Mouse (Mus musculus) forebrain, postnatal 0 days (tissue): Measurements from ENCODE around the gene Vmn1r19. TPM values are rescaled to one million over a fixed set of nuclear protein-coding genes. Genes with fewer than 3 reads are reported as not detected.
"Not testable (repeated sequence)": the region's sequence is repeated elsewhere in the genome, so short reads cannot be mapped to it uniquely, and the experiment has no call there.

Source experiments
- ATAC-seq: fragments of 200-750 bp; cut with Nextera tagmentation; 2 replicates; pipeline ENCODE4 v1.8.0; 2017; ENCODE audit warnings: mild to moderate bottlenecking, moderate library complexity
- DNase-seq: peaks from one replicate; pipeline ENCODE4 v3.0.0-alpha.2; 2015
- H3K27ac ChIP-seq: fragments of 300-500 bp; sonication (generic); 2 replicates; pipeline ENCODE4 v1.5.1; 2014; ENCODE audit warnings: low read depth, mild to moderate bottlenecking, antibody characterized with exemption, low read length, moderate library complexity, mixed read lengths
- H3K27me3 ChIP-seq: fragments of 300-500 bp; sonication (generic); 2 replicates; pipeline ENCODE4 v1.6.1; 2014; ENCODE audit warnings: mild to moderate bottlenecking, low read length, mixed read lengths; ENCODE audit not compliant: insufficient read depth
- H3K36me3 ChIP-seq: fragments of 300-500 bp; sonication (generic); 2 replicates; pipeline ENCODE4 v1.6.1; 2014; ENCODE audit warnings: mild to moderate bottlenecking, moderate library complexity; ENCODE audit not compliant: insufficient read depth
- H3K4me1 ChIP-seq: fragments of 300-500 bp; sonication (generic); 2 replicates; pipeline ENCODE4 v1.6.1; 2014; ENCODE audit warnings: antibody characterized with exemption; ENCODE audit not compliant: insufficient read depth
- H3K4me2 ChIP-seq: fragments of 300-500 bp; sonication (generic); 2 replicates; pipeline ENCODE4 v1.6.1; 2014; ENCODE audit warnings: low read depth, mild to moderate bottlenecking, moderate library complexity
- H3K4me3 ChIP-seq: fragments of 300-500 bp; sonication (generic); 2 replicates; pipeline ENCODE4 v1.5.1; 2014; ENCODE audit warnings: low read depth, low read length, mixed read lengths
- H3K9ac ChIP-seq: fragments of 300-500 bp; sonication (generic); 2 replicates; pipeline ENCODE4 v1.6.1; 2014; ENCODE audit warnings: mild to moderate bottlenecking
- H3K9me3 ChIP-seq: fragments of 300-500 bp; sonication (generic); 2 replicates; pipeline ENCODE4 v1.6.1; 2016; ENCODE audit warnings: low read length
- CTCF ChIP-seq: sonication (generic); IDR thresholded peaks from 2 replicates; pipeline ENCODE4 v1.5.1; 2016; ENCODE audit warnings: antibody characterized with exemption, control low read depth, low read depth
- WGBS: fragments of 180-500 bp; shearing (Covaris S2); extraction: QIAGEN DNeasy Blood & Tissue Kit; methylation state at CpG from one replicate; pipeline ENCODE4 v1.1.7; 2014; 5-methylcytosine and 5-hydroxymethylcytosine counted together
- polyA plus RNA-seq: library from polyadenylated mRNA; unstranded; fragments of >200 nt; fragmentation: Nextera tagmentation; extraction: Ambion mirVana; gene quantifications from 2 replicates; pipeline ENCODE4 v1.2.1, GENCODE M21; 2015
- total RNA-seq: library from RNA; depleted of rRNA; stranded (reverse); fragments of >200 nt; gene quantifications from 2 replicates; pipeline ENCODE4 v1.2.3, GENCODE M21; 2014; rRNA removed

The Vmn1r19 gene
- total RNA-seq (not detected in 2 replicates), polyA plus RNA-seq (not detected in 2 replicates)

DNA sequence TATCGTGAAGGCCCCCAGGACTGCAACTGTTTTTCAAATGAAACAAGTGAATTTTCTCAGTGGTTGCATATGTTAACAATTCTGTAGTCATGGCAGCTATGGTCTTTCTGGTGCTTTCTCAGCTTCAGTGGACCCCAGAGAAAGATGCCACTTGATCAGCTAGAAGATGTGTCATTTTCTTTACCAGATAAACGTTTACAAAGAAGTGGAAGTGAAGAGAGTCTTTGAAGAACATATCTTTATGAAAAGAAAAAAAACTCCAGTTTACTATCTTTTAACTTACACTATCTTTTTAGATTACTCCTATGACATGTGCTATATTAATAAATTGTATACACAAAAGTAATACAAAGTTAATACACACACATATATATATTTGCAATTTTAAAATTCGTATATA is at the start of gene Vmn1r19:
Gene Vmn1r19, plus strand, starts transcription at position 301 of the 400 bp plus-strand sequence.
- WGBS = 76% methylated on average over 3 of the region's 3 CpGs

DNA sequence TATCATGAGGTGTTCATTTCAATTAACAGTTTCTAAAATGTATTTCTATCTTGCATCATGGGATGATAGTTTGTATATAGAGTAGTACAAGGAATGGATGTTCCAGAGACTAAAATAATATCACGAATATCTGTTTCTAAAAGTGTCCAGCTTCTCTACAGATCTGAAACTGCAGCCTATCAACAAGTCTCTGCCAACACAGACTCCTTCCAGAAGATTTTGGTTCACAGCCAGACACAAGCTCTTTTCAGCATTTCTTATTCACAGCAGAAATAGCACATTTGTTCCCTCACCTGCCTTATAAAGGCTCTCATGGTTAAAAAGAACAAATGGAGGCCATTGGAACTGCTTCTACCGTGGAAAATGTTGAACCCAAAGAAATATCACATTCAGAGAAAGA is 46.7 kb upstream of the Vmn1r19 start:
- 55% methylated on average over 2 of the region's 2 CpGs for WGBS
- no peaks in the 10 kb centered on the region for H3K36me3 ChIP-seq
- H3K9me3 ChIP-seq = no peaks in the 10 kb centered on the region
- ATAC-seq (no peak), DNase-seq (no peak)
- no peak overlapping the region for H3K4me2 ChIP-seq
- no peaks in the 10 kb centered on the region for H3K27me3 ChIP-seq
- H3K9ac ChIP-seq = no peak overlapping the region
- no peak overlapping the region for H3K27ac ChIP-seq
- no peaks in the 10 kb centered on the region for H3K4me1 ChIP-seq
- H3K4me3 ChIP-seq = no peak overlapping the region
- TF ChIP-seq CTCF = no peak

More for the DNA sequence above, at the start of gene Vmn1r19:
- H3K4me1 ChIP-seq, ATAC-seq, H3K4me2 ChIP-seq, H3K27ac ChIP-seq, H3K27me3 ChIP-seq, DNase-seq, H3K9me3 ChIP-seq, H3K9ac ChIP-seq, H3K4me3 ChIP-seq, H3K36me3 ChIP-seq: not testable (repeated sequence)

GRCm38 (mm10) chr6:57363627-57364026 is 40.0 kb upstream of the Vmn1r19 start, which contains the start of gene Vmn1r17:
TSS of gene Vmn1r17 (minus strand) at chr6:57363727.
- no peak for DNase-seq
- Histone ChIP-seq H3K27ac (no peak within 1 kb of the TSS), H3K27me3 (no peaks in the 10 kb centered on the region), H3K4me3 (no peak within 1 kb of the TSS), H3K9me3 (no peaks in the 10 kb centered on the region), H3K4me1 (no peaks in the 10 kb centered on the region), H3K4me2 (no peak within 1 kb of the TSS), H3K9ac (no peak within 1 kb of the TSS), H3K36me3 (no peaks in the 10 kb centered on the region)
- TF ChIP-seq CTCF = no peak
- ATAC-seq = no peak
- WGBS = 92% methylated on average over 1 of the region's 1 CpGs

DNA sequence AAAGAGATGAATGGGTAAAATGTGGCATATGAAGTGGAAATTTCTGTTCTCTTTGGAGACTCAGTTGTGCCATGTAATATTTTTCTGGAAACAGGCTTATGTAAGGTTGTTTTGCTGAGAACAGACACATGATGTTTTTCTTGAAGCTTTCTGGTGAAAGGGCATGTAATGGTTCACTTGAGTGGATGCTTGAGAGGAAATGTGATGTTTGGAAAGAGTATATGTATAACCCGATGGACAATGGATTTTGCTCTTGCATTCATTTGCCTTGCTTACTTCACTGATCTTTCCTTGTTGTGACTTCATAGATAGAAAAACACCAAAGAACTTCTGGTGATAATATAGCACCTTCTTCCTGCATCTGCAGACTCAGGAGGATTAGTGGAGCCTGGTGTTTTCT is 37.7 kb upstream of the Vmn1r19 start:
- 94% methylated on average over 1 of the region's 1 CpGs for WGBS
- H3K36me3 ChIP-seq, H3K27me3 ChIP-seq, H3K4me1 ChIP-seq, H3K27ac ChIP-seq, H3K4me2 ChIP-seq, H3K4me3 ChIP-seq, H3K9ac ChIP-seq, DNase-seq, H3K9me3 ChIP-seq, ATAC-seq: not testable (repeated sequence)

DNA sequence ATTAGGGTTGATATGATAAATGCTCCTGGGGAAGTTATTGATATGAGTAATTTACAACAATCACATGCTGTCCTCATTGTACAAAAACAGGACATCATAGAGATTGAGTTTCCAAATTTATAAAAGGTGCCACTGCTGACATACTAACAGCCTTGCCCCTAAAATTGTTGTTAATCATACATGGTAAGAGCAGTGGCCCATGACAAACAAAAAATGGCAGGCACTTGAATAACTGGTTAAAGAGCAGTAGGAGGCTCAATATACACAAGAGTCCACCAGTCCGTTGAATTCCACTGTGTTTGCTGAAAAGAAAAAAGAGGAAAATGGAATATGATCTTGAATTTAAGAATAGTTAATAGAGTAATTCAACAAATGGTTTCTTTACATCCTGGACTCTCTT is 36.1 kb upstream of the Vmn1r19 start:
- Histone ChIP-seq H3K27ac (no peak overlapping the region), H3K9me3 (no peaks in the 10 kb centered on the region), H3K36me3 (no peaks in the 10 kb centered on the region), H3K27me3 (no peaks in the 10 kb centered on the region), H3K9ac (no peak overlapping the region), H3K4me1 (no peaks in the 10 kb centered on the region), H3K4me2 (no peak overlapping the region), H3K4me3 (no peak overlapping the region)
- TF ChIP-seq CTCF = no peak
- DNase-seq (no peak), ATAC-seq (no peak)
- WGBS = 87% methylated on average over 1 of the region's 1 CpGs

GRCm38 (mm10) chr6:57395683-57396082 is 7.9 kb upstream of the Vmn1r19 start, which contains the start of gene Vmn1r18:
TSS of gene Vmn1r18 (minus strand) at chr6:57395783.
- ATAC-seq (no peak), DNase-seq (no peak)

DNA sequence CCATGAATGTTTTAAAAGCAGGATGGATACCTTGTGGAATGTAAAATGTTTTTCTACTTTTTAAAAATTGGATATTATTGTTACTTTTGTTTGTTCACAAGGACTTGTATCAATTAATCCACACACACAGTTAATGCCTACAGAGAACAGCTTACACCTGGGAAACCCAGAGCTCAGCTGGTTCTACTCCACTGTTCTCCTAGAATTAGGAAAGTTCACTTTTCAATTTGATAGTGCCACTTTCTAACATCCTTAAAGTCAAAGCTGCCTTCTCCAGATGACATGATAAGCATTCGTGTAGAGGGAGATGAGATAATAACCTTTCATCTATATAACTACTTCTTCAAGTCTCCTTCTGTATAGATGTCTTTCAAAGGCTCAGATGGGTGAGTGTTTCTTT is 25.1 kb downstream of the Vmn1r19 start, which contains the start of gene Vmn1r20:
Gene Vmn1r20, plus strand, starts transcription at position 301 of the 400 bp plus-strand sequence.
- TF ChIP-seq CTCF = no peak
- Histone ChIP-seq H3K27me3 (no peaks in the 10 kb centered on the region), H3K36me3 (no peaks in the 10 kb centered on the region), H3K9me3 (no peaks in the 10 kb centered on the region), H3K27ac (no peak within 1 kb of the TSS), H3K4me1 (no peaks in the 10 kb centered on the region), H3K9ac (no peak within 1 kb of the TSS), H3K4me2 (no peak within 1 kb of the TSS), H3K4me3 (no peak within 1 kb of the TSS)
- DNase-seq (no peak), ATAC-seq (no peak)
- WGBS = 78% methylated on average over 1 of the region's 1 CpGs

More at GRCm38 (mm10) chr6:57395683-57396082, 7.9 kb upstream of the Vmn1r19 start, which contains the start of gene Vmn1r18:
- Histone ChIP-seq H3K9me3 (no peaks in the 10 kb centered on the region), H3K27ac (no peak within 1 kb of the TSS), H3K9ac (no peak within 1 kb of the TSS), H3K27me3 (no peaks in the 10 kb centered on the region), H3K36me3 (no peaks in the 10 kb centered on the region), H3K4me3 (no peak within 1 kb of the TSS), H3K4me1 (no peaks in the 10 kb centered on the region), H3K4me2 (no peak within 1 kb of the TSS)
- no peak for TF ChIP-seq CTCF
